Mouse (Mus musculus) cortical plate, adult 2 months (tissue): ENCODE data around the gene Git2.

Experiments used
- CTCF ChIP-seq: fragments of 200-500 bp; IDR thresholded peaks from 2 replicates; pipeline ENCODE4 v1.5.1; 2011; ENCODE audit warnings: mild to moderate bottlenecking, control low read depth, low read length; ENCODE audit not compliant: insufficient read depth; ENCODE audit errors: extremely low read depth
- POLR2A ChIP-seq: fragments of 200-500 bp; IDR thresholded peaks from 2 replicates; pipeline ENCODE4 v1.6.1; 2011; ENCODE audit warnings: mild to moderate bottlenecking, low read length, control low read depth; ENCODE audit not compliant: insufficient read depth; ENCODE audit errors: extremely low read depth

GRCm38 (mm10) chr5:114689700-114690366 lies 85.5 kb downstream of the Git2 start:
- TF ChIP-seq CTCF (no peak), POLR2A (no peak)
